Mouse (Mus musculus) cerebellum, adult 18-20 months (tissue): ENCODE data around the gene Efcab2.
A peak's percentile ranks its signal among the peaks of the same experiment; 100 is the strongest.
"Not testable (repeated sequence)": the region's sequence is repeated elsewhere in the genome, so short reads cannot be mapped to it uniquely, and the experiment has no call there.

Experiments
- DNase-seq, 2 experiments: peaks; one replicate each; pipeline ENCODE4 v3.0.0; 2021

Efcab2 gene

DNA sequence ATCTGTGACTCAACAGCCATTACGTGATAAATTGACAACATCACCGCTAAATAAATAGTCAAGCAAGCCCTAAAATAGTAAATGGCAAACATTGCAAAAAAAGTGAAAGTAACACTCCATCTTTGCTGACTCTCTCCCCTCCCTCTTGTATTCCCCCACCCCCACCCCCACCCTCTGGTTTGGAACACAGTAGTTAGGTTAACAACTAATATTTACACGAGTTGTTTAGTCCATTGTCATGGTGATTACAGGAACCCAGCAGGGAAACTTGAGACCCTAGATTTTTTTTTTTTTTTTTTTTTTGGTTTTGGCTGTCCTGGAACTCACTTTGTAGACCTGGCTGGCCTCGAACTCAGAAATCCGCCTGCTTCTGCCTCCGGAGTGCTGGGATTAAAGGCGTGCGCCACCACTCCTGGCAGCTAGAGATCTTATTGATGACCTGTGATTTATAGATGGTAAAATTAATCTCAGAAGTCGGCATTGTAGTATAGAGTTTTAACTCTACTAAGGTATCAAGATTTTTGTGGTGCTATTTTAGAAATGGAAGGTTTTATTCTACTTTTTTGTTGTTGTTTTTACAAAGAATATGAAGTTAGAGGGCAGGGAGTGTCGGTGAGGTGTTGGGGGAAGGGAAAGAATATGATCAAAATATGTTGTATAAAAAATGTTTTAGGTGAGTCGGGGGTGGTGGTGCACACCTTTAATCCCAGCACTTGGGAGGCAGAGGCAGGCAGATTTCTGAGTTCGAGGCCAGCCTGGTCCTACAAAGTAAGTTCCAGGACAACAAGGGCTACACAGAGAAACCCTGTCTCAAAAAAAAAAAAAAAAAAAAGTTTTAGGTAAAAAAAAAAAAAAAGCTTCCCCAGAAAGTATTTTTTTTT is 1.1 kb downstream of the Efcab2 start:
- DNase-seq, result peak in 1 of 2 experiments; percentile 24

DNA sequence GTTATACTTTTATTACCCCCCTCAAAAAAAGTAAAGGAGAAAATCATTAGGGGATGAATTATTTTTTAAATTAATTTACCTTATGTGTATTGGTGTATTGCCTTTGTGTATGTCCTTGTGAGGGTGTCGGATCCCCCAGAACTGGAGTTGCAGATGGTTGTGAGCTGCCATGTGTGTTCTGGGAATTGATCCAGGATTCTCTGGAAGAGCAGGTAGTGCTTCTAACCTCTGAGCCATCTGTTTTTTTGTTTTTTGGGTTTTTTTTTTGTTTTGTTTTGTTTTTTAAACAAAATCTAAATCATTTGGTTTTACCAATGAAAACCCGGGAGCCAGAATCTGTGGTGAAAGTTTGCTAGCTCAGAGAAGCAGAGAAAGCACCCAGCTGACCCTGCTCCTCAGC is 1.8 kb downstream of the Efcab2 start:
- peak; percentile 47 to 65 for DNase-seq

DNA sequence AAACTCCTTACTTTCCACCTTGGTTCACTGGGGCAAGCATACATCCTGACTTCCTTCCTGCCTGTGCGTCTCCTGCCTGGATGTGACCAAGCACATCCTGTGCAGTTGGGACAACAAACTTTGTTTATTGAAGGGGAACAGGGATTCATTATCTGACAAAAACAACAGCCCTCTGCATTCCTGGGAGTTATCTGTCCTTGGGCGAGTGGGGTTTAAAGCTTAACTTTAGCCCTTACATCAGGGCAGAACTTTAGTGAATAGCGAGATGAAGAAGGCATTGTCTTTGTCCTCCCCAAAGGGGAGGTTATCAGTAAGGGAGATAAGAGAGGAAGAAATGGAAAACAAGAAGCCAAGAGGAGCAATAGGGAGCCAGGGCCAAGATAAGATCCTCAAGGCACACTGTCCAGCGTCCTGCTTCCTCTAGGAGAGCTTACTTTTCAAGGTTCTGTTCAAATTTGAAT is 3.0 kb downstream of the Efcab2 start:
- peak in 1 of 2 experiments; percentile 7 for DNase-seq

DNA sequence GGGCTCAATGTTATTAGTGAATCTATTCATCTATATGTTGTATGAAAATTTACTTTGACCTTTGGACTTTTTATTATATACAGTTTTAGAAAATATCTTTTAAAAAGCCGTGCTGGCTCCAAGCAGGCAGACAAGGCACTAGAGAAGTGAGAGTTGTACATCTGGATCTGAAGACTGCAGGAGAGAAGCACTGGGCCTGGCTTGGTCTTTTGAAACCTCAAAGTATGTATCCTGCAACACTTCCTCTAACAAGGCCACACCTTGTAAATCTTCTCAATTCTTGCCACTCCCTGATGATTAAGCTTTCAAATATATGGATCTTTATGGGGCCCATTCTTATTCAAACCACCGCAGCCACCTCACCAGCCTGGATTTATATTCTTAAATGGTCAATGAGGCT is 7.5 kb downstream of the Efcab2 start:
- DNase-seq, result not testable (repeated sequence)

DNA sequence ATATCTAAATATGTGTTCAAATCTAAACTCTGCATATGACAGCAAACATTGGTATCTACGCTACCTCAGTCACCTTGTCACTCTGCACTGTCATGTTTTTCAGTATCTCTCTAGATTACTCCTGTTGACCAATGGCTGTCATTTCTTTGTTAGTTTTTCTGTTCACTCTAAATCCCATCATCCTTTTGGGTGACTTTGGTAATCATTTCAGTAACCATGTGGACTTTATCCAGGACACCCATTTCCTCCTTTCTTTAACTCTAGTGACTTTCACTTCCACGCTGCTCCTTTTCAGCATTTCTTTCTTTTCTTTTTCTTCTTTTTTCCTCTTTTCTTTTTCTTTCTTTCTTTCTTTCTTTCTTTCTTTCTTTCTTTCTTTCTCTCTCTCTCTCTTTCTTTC is 13.7 kb downstream of the Efcab2 start:
- no peak for DNase-seq

DNA sequence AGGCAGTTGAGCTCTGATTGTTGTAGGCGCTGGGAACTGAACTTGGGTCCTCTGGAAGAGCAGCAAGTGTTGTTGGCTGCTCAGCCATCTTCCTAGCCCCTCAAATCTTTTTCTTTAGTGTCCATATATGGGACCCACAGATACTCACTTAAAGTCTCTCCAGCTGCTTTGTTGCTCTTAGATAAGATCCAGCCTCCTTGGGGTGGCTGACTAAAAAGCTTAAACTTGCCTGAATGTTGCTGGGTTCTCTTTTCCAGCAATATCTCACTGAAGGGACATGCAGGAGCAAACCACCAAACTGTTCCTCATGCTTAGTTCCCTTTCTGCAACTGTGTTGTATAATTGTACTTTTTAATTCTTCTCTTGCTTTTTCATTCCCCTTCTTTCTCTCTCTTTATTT is 17.8 kb downstream of the Efcab2 start:
- DNase-seq, result no peak

DNA sequence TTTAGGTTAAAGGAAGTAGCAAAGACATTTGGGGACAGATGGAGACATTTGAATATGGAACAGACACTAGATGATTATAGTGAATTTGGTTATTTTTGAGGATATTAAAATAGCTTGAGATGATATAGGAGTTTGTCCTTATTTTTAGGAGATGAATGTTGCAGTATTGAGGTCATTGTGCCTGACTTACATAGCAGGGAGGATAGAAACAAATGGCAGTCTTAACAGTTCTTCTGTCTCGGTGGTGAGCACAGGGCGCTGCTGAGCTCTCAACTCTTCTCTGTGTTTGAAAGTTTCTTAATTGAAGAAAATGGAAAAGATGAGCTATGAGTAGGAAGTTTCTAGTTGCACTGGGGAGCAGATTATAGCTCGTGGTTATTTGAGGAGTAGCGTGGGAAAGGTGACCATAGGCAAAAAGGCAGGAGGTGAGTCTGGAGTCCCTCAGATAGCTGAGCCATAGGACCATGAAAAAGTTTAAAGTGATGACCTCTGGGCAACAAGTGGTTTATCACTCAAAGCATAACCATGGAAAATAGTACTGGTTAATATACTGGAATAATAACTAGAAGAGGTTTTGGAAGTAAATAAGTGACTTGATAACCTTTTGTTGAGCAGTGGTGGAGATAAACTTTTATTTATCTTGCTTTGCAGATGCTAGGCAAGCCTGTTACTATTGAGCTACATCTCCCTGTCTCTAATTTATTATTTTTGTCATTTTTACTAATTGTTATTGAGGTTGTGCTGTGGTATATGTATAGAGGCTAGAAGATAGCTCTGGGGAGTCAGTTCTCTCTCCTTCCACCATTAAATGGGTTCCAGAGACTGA is 25.9 kb downstream of the Efcab2 start:
- no peak for DNase-seq

DNA sequence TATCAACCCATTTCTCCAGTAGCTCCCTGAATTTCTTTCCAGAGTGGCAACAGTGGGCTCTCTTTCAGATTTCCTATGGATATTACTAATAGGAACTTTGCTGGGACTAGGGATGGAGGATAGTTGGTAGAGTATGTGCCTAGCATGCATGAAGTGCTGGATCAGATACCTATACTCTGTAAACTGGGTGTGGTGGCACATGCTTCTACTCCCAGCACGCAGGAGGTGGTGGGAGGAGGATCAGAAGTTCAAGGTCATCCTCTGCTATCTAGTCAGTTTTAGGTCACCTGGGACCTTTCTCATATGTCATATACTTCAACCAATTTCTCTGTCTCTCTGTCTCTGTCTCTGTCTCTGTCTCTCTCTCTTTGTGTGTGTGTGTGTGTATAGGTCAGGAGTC is 27.7 kb downstream of the Efcab2 start:
- no peak for DNase-seq

DNA sequence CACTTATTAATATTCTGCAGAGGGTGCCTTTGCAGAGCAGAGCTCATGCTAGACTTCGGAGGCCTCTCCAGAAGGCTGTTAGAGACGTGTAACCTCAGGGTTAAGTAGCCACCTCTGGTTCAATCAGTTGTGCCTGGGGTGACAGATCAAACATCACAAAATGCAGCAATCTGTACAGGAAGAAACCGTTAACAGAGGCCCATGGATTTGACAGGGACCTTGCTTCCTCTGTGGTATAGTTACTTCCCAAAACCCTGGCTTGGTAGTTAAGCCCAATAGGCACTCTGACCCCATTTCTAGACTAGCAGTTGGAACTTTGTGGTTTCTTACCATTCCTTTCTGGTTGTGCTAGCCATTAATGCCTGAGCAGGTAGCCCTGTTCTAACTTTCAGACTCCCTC is 38.5 kb downstream of the Efcab2 start:
- DNase-seq, result no peak

DNA sequence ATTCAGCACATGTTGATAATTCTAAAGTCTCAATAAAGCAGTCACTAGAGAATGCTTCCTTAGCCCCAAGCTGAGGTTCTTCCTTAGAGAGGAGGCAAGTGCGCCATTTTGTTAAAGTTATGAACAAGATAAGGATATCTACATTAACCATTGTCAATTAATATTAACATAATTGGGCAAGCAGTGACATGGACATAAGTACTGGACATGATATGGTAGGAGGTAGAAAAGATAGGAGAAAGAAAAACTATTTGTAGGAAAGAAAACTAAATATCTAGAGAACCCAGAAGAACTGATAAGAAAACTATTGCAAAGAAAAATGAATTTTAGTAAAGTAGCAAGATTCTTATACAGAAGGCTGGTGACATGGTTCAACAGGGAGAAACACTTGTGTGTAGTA is 41.2 kb downstream of the Efcab2 start:
- no peak for DNase-seq

DNA sequence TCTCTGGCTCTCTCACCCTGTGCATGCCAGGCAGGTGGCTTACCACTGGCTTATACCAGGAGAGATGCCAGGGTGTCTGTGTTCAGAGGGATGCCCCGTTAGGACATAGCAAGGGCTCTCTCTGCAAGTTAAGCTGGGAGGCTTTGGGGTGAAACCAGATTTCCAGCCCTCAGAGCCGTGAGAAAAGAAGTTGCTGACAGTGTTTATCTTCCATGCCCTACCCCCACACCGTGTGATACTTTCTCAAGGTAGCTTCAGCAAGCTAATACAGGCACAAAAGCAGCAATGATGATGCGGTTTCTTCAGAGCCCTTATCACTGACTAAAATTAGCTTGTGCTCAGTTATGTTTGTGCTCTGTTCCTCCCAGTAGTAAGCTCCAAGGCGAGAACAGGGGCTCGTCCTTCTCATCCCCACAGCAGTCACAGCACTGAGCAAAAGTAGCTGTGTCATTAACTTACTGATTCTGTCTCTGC is 42.4 kb downstream of the Efcab2 start:
- DNase-seq, result peak; percentile 45 to 49

DNA sequence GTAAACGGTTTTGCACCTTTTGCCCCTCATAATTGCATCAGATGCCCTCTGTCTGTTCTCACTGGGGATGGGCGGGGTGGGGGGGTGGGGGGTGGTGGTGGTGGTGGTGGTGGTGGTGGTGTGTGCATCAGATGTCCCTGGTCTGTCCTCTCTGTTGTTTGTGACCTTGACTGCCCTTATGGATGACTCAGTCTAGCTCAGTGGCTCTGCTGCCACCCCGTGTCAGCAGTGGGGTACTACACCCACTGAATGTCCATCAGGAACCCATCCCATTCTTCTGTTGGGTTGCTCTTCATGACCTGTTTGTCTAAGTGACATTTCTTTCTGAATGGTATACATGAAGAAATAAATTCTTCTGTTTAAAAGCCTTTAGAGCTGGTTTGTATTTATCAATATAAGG is 43.3 kb downstream of the Efcab2 start:
- DNase-seq, result peak; percentile 85

DNA sequence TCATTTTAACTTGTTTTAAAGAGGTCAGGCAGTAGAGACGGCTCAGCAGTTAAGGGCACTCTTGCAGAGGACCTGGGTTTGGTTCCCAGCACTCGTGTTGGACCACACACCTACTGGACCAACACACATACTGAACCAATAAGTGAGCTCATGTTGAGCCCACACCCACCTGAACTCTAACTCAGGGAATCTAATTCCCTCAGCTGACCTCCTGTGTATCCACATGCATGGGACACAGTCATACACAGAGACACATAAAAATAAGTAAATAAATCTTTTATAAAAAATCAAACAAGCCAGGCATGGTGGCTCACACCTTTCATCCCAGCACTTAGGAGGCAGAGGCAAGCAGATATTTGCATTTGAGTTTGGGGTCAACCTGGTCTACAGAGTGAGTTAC is 44.0 kb downstream of the Efcab2 start:
- DNase-seq, result no peak

DNA sequence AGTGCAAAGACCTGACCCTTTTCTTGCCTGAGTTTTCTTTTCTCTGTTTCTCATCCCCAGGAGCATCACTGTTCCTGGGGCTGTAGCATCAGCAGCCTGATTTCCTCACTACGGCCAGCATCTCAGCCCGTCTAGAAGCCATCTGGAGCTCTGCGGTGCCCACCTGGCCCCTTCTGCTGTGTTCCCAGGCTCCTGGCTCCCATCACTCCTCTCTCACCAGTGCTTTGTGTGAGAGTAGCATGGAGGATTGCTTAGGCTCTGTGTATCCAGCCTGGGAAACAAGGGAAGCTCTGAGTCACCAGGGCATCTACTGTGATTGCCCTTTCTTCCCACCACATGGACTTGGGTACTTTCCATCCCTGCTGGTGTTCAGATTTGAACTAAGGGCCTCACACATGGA is 48.2 kb downstream of the Efcab2 start:
- peak; percentile 94 for DNase-seq

DNA sequence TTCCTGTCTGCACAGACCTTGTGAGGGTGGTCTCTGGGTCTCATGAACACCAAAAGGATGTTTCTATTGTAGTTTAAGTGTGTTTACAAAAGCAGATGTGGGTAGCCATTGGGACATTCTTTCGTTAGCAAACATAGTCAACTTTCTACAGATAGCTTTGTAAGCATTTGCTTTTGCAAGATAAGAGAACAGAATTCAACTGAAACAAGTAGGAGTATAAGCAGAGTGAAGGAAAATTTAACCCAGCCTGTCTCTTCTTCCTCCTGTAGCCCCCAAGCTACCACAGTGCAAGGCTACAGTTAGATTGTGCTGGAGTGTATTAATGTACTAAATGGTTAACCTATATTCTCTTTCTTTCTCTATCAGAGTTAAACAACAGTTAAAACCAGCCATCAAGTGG is 49.2 kb downstream of the Efcab2 start:
- DNase-seq, result no peak

DNA sequence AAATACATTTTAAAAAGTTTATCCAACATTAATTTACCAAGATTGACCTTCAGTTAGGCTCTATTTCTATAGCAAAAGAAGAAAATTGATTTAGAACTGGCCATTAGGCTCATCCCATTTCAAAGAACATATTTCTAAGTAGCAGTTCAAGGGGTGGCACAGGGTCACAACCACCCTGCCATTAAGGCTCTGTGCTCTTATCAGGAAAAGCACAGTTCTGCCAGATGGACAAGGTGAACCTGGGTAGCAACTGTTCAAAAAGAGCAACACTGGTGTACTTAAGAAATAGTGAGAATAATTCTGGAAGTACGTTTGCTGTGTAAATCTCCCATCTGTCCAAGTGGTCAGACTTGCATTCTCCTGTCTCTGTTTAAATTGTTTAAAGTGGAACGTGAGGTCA is 52.1 kb downstream of the Efcab2 start:
- DNase-seq, result no peak

DNA sequence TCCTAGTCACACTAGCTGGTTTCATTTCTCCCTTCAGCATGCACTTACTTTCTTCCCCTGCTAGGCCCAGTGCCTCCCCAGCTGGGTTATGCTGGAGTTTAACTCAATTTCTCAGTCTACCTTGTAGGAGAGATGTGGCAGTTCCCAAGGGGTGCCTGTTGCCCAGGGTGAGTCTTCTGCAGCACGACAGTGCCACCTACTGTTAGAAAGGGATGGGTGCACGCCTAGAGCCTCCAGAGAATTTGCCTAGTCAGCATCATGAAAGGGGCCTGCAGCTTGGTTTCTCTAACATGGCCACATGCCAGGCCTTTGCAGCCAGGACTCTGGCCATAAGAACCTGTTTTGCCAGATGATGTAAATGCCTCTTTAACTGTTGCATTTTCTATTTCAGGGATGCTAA is 57.8 kb downstream of the Efcab2 start:
- DNase-seq, result peak; percentile 85 to 89

DNA sequence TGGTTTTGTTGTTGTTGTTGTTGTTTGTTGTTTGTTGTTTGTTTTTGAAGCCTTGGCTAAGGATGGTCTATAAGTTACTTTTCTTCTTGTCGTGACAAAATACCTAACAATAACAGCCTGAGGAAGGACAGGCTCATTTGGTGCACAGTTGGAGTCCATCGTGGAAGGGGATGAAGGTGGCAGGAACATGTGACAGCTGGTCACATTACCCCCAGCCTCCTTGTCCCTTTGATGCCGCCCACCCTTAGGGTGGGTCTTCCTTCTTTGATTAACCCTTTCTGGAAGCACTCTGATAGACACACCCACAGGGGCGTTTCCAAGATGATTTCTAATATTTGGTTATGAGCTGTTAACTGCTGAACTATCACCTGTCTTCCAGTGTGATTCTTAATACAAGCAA is 58.3 kb downstream of the Efcab2 start:
- no peak for DNase-seq

DNA sequence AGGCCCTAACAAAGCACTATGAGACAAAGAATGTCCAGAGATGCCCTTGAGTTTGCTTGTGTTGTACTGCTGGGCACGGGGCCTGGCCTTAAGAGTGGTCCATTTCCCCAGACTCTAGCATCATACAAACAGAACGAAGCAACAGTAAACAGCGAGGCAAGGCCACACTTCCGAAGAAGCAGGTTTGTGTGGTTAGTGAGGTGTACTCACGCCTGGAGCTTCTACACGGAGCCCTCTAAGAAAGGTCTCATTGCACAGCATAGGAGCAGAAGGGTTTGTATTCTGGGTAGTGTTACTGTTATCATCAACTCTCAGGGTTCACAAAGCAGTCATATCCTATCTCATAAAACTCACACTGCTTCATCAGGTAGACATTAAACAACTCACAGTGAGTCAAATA is 61.7 kb downstream of the Efcab2 start:
- DNase-seq, result no peak

DNA sequence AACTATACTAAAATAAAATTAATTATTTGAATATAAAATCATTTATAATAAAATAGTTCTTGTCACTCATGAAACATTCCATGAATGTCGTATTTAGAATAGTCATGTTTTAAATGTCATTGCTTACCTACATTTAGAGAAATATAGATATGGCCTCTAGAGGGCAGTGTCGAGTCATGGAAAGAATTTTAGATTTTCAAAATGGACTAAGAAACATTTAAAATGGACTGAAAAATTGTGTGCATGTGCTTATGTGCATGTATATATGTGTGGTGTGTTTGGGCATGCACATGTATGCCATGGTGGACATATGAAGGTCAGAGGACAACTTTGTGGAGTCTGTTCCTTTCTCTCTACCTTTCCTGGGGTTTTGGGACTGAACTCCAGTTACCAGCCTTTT is 62.4 kb downstream of the Efcab2 start:
- peak in 1 of 2 experiments; percentile 36 for DNase-seq

DNA sequence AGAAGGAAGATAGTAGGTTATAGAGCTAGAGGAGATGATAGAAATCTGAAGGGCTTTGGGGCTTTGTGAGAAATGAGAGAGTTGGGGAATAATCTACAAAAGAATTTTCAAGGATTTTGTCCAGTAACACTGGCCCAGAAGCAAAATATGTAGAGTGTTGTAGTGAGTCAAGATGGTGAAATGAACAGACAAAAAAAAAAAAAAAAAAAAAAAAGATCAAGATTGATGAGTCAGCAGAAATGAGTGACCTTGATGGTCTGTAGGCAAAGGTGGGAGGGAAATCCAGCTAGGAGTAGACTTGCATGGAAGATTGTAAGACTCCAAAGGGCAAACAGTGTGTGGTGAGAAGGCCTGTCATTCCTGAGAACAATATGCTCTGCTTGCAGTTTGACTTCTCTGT is 78.0 kb downstream of the Efcab2 start:
- no peak for DNase-seq

DNA sequence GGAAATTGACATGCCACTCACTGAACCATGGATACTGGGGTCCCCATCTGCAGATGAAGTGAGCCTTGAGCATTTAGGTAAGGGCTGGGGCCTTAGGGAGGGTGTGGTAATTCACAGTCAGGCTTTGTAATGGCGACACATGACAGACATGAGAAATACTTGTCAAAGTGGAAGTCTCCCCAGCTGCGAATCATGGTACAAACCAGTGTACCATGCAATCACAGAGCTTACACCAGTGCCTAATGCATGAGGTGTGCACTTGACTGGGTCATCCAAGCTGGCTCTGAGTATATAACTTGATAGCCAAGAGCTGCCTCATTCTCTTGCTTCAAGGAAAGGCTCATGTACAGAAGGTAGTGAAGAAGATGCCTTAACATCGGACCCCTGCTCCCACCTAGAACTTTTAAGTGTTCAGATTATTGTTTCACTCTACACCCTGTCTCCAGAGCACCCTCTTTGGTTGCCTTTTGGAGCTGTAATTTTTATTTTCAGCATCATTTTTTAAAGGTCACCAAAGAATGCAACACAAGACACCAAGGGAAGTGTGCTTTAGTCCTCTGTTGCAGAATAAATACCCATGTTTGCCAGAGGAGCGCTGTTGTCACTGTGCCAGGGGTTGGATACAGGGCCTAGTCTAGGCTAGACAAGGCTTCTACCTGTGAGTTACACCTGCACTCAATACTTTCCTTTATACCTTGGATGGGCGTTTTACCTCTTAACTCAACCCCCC is 79.4 kb downstream of the Efcab2 start:
- no peak for DNase-seq

DNA sequence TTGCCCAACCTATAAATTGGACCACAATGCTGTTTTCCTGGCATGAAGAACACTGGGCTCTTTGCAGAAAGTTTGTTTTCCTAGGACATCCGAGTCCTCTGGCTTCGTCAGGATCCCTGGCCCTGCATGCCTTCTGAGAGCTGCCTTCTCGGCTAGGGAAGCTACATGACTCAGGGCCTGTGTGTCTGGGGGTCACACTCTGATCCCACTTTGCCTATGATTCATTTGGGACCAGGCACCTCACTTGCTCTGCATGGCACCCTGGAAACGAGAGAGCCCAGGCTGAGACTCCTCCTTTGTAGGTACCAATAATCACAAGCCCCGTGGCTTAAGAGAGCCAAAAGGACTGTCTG is 80.0 kb downstream of the Efcab2 start:
- no peak for DNase-seq
